Mouse (Mus musculus) kidney, postnatal 4 days (tissue): ENCODE data around the gene Zfp786.
"Not testable (repeated sequence)": the region's sequence is repeated elsewhere in the genome, so short reads cannot be mapped to it uniquely, and the experiment has no call there.

Experiments used
- DNase-seq, 2 experiments: peaks; one replicate each; pipeline ENCODE4 v3.0.0; 2021; ENCODE audit warnings: mixed read lengths in 2 of 2

The Zfp786 gene

GRCm38 (mm10) chr6:47830104-47831078 is at the start of gene Zfp786:
Gene Zfp786 (minus strand): TSS chr6:47830867.
- DNase-seq, result peak; percentile 96 to 97

- DNase-seq, result no peak
Observed at GRCm38 (mm10) chr6:47880166-47880565, 49.5 kb upstream of the Zfp786 start.

- no peak for DNase-seq
Observed at GRCm38 (mm10) chr6:47879049-47879716, 48.5 kb upstream of the Zfp786 start.

GRCm38 (mm10) chr6:47878593-47878992 is 47.9 kb upstream of the Zfp786 start:
- peak in 1 of 2 experiments; percentile 6 for DNase-seq

DNA sequence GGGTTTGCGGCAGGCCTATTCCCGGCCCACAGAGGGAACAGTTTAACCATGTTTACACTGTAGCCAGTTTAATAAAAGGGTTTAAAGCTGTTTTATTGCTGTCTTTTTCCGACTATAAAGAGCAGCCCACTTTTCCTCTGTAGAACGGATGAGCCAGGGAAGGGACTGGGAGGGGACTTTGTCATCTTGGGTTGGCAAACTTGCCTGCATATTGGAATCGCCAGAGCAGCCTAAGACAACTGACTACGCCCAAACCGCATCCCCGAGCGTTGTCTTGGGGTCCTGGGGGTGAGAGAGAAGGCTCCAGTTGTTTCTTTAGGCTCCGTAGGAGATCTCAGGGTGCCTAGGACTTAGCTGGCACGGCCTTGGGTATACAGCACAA is 47.5 kb upstream of the Zfp786 start:
- no peak for DNase-seq

- DNase-seq, result peak; percentile 92 to 95
Observed at GRCm38 (mm10) chr6:47877461-47878132, 46.9 kb upstream of the Zfp786 start.

DNA sequence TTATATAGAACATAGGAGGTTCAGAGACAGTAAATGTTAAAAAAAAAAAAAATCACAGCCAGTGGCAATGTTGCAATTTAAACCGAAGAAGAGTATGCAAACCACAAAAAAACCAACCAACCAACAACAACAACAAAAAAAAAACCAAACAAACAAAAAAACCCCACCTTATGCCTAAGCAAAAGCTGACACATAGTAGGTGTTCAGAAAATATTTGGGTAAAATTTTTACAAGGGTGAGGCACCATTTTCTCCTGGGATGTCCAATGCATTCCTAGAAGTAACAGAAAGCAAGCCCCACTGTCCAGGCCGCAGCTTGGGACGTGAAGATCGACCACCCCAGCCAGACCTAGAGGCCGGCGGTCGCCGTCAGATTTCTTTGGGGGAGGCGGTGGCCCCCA is 46.4 kb upstream of the Zfp786 start, which contains the start of gene Zfp282:
TSS of gene Zfp282 (plus strand) at position 147 of the 400 bp plus-strand sequence.
- DNase-seq, result no peak

- no peak for DNase-seq
Observed at GRCm38 (mm10) chr6:47872266-47872665, 41.6 kb upstream of the Zfp786 start.

DNA sequence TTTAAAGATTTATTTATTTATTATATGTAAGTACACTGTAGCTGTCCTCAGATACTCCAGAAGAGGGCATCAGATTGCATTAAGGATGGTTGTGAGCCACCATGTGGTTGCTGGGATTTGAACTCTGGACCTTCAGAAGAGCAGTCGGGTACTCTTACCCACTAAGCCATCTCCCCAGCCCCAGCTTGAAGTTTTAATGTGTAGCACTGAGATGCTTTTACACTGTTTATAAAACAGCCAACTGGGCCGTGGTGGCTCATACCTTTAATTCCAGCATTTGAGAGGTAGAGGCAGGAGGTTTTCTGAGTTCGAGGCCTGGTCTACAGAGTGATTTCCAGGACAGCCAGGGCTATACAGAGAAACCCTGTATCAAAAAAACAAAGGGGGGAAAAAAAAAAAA is 27.1 kb upstream of the Zfp786 start:
- DNase-seq, result not testable (repeated sequence)

- DNase-seq, result no peak
Observed at GRCm38 (mm10) chr6:47857241-47857640, 26.6 kb upstream of the Zfp786 start.

DNA sequence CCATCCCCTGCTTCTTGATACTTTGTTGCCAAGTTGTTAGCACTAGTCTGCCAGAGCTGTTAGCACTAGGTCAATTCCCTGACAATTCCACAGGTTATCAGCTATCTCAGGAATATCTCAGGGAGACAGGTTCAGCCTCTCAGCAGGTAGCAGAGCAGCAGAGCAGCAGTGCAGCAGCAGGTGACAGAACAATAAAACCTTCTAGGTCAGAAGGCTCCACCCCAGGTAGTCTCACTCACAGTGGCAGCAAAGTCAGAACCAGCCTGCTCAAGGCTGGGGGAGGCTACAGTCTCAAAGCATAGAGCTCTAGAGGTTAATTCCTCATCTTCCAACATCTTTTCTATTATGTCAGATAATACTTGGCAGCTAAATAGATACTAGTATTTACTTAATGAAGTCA is 15.1 kb upstream of the Zfp786 start:
- no peak for DNase-seq

DNA sequence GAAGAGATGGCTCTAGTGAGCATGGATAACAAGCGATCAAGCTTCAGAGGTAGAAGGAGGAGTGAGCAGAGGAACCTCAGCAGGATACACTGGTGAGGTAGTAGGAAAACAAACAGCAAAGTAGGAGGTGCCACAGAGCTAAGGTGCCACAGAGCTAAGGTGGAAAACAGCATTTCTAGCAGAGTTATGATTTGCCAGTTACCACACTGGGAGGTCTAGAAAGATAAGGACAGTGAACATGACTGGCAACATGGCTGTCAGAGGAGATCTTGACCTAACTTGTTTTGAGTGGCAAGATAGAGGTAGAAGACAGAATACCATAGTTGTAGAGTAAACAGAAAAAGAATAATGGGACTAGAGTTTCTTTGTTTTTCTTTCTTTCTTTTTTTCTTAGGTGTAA is 11.7 kb upstream of the Zfp786 start:
- DNase-seq, result no peak

DNA sequence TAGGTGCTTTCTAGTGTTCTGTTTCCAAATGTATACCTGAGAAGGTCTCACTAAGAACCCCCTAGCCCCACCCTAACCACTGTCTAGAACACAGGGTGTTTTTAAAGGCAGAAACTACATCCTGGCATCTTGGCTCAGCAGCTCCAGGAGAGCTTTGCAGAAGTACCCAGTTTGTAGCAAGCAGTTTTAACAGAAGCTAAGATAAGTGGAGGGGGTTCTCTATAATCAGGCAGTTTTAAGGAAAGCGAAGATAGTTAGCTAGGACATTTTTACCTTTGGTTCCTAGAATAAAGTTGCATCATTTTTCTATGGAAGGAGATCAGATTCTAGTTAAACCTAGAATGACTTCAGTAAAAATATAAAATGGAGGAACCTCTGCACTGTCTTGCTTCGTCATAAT is 11.2 kb upstream of the Zfp786 start:
- no peak for DNase-seq

DNA sequence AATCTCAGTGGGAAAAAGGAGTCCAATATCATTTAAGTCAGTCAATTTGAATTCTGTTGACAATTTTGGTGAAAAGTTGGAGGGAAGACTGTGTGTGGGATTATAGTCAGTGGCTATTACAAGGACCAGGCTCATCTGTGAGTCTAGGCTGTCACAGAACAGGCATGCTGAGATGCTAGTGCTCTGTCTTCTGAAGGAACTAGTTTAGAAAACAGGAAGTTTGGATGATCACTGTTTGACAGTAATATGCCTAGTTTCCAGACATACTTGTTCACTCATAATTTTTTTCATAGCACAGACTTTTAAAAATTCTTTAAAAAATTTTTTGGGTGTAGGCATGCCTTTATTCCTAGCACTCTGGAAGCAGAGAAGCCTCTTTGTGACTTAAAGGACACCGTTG is 10.4 kb upstream of the Zfp786 start:
- no peak for DNase-seq

GRCm38 (mm10) chr6:47837630-47838029 is 7.0 kb upstream of the Zfp786 start:
- no peak for DNase-seq

- DNase-seq, result peak; percentile 69 to 79
Observed at GRCm38 (mm10) chr6:47835984-47836521, 5.4 kb upstream of the Zfp786 start.

- peak; percentile 97 to 98 for DNase-seq
Observed at GRCm38 (mm10) chr6:47835482-47835983, 4.9 kb upstream of the Zfp786 start, which contains the start of gene Zfp398. Gene Zfp398 (plus strand): TSS chr6:47835661.

GRCm38 (mm10) chr6:47832220-47832619 is 1.6 kb upstream of the Zfp786 start:
- no peak for DNase-seq

DNA sequence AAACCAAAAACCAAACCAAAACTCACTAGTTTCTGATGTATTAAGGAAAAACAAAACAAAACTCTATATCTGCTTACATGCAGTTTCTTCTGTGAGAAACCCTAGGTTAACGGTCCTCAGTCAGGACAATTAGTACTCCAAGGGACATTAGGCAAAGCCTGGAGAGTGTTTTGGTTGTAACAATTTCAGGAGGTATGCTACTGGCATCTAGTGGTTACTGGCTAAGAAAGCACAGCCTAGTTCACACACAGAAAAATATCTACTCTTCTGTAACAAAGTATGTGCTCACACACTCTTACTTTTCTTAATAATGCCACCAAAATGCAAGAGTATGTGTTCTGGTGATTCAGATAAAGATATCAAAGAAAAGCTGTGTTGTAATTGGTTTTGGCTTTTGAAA is 1.7 kb downstream of the Zfp786 start:
- no peak for DNase-seq

GRCm38 (mm10) chr6:47827462-47827861 is 3.2 kb downstream of the Zfp786 start:
- DNase-seq, result no peak

- DNase-seq, result no peak
Observed at GRCm38 (mm10) chr6:47824241-47824640, 6.4 kb downstream of the Zfp786 start.

DNA sequence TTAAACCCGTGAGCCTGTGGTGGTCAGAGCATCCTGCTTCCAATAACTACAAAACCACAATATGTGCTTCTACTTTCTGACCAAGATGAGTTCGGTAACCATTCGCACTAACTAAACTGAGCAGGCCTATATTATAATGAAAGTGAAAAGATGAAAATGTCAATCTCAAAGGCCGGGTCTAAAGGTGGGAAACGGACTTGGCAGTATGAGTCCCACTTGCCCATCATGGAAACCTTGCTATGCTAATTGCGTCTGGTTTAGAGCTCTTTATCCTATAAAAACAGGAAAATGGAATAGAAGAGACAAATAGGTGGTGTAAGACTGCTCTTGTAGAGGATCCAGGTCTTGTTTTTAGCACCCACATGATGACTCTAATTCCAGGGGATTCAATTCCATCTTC is 8.9 kb downstream of the Zfp786 start:
- DNase-seq, result no peak

DNA sequence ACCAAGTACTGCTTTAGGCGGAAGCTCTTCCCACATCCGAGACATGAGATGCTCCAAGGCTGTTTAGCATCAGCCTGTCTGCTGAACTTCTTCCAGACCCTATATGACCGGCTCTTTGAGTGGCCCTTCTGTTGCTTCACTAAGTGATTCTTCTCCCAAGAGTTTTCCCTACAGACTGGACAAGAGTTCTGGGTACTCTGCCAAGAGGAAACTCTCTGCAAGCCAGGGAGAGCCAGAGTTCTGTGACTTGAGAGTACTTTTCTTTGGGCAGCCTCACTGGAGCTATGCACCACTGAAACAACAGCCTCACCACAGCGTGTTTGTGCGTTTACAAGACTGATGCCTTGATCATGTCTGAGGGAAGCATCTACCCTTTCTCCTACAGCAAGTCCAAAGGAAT is 9.4 kb downstream of the Zfp786 start:
- DNase-seq, result no peak
